Mouse (Mus musculus): ENCODE measurements around the gene Cox4i2. TPM values are rescaled to one million over a fixed set of nuclear protein-coding genes. Genes with fewer than 3 reads are reported as not detected.

The Cox4i2 gene
- polyA plus RNA-seq, 1 experiment from 2014 or later, result 15.3 TPM

GRCm38 (mm10) chr2:152729636-152730020 lies 24.3 kb upstream of the Cox4i2 start:
- Histone ChIP-seq H3K36me3 (ENCODE audit: control insufficient read depth, insufficient read depth, low read length) (no peaks in the 10 kb centered on the region), H3K4me3 (ENCODE audit: low read length) (no peak overlapping the region), H3K9ac (ENCODE audit: low read depth, low read length) (peak overlapping the region; percentile 58), H3K27me3 (replicated peaks; ENCODE audit: control insufficient read depth, insufficient read depth, low read length) (no peaks in the 10 kb centered on the region), H3K27ac (ENCODE audit: low read length) (peak overlapping the region; percentile 88), H3K9me3 (ENCODE audit: control insufficient read depth, low read length) (no peaks in the 10 kb centered on the region), H3K4me2 (ENCODE audit: low read depth, low read length) (0 out of 2 replicates have a peak overlapping the region, but pooled peaks have one; percentile 13), H3K4me1 (ENCODE audit: control insufficient read depth, insufficient read depth, low read length) (peaks cover 64% of the 10 kb centered on the region)
- peak; percentile 69 for ATAC-seq
- 13% methylated on average over 7 of the region's 7 CpGs for WGBS

- Histone ChIP-seq H3K4me3 (ENCODE audit: low read length) (no peak overlapping the region), H3K9ac (ENCODE audit: low read depth, low read length) (no peak overlapping the region), H3K4me1 (ENCODE audit: control insufficient read depth, insufficient read depth, low read length) (peaks cover 61% of the 10 kb centered on the region), H3K4me2 (ENCODE audit: low read depth, low read length) (no peak overlapping the region), H3K36me3 (ENCODE audit: control insufficient read depth, insufficient read depth, low read length) (no peaks in the 10 kb centered on the region), H3K27me3 (replicated peaks; ENCODE audit: control insufficient read depth, insufficient read depth, low read length) (no peaks in the 10 kb centered on the region), H3K27ac (ENCODE audit: low read length) (peak overlapping the region; percentile 39), H3K9me3 (ENCODE audit: control insufficient read depth, low read length) (no peaks in the 10 kb centered on the region)
- no peak for ATAC-seq
- WGBS, result 69% methylated on average over 2 of the region's 2 CpGs
Observed at GRCm38 (mm10) chr2:152733201-152733600, 20.8 kb upstream of the Cox4i2 start.

GRCm38 (mm10) chr2:152734501-152734900 lies 19.5 kb upstream of the Cox4i2 start:
- no peaks in the 10 kb centered on the region for H3K36me3 ChIP-seq (ENCODE audit: control insufficient read depth, insufficient read depth, low read length)
- peak overlapping the region; percentile 87 for H3K4me2 ChIP-seq (ENCODE audit: low read depth, low read length)
- no peaks in the 10 kb centered on the region for H3K27me3 ChIP-seq (replicated peaks; ENCODE audit: control insufficient read depth, insufficient read depth, low read length)
- H3K9me3 ChIP-seq (ENCODE audit: control insufficient read depth, low read length), result no peaks in the 10 kb centered on the region
- peaks cover 52% of the 10 kb centered on the region for H3K4me1 ChIP-seq (ENCODE audit: control insufficient read depth, insufficient read depth, low read length)
- no peak for ATAC-seq
- WGBS, result 10% methylated on average over 10 of the region's 10 CpGs
- peak overlapping the region; percentile 86 for H3K27ac ChIP-seq (ENCODE audit: low read length)
- H3K4me3 ChIP-seq (ENCODE audit: low read length), result peak overlapping the region; percentile 71
- H3K9ac ChIP-seq (ENCODE audit: low read depth, low read length), result peak overlapping the region; percentile 63

- no peaks in the 10 kb centered on the region for H3K9me3 ChIP-seq (ENCODE audit: control insufficient read depth, low read length)
- peak; percentile 66 for ATAC-seq
- under 1% methylated on average over 28 of the region's 28 CpGs for WGBS
- H3K36me3 ChIP-seq (ENCODE audit: control insufficient read depth, insufficient read depth, low read length), result no peaks in the 10 kb centered on the region
- peak overlapping the region; percentile 86 for H3K27ac ChIP-seq (ENCODE audit: low read length)
- peak overlapping the region; percentile 87 for H3K4me2 ChIP-seq (ENCODE audit: low read depth, low read length)
- H3K4me1 ChIP-seq (ENCODE audit: control insufficient read depth, insufficient read depth, low read length), result peaks cover 51% of the 10 kb centered on the region
- H3K27me3 ChIP-seq (replicated peaks; ENCODE audit: control insufficient read depth, insufficient read depth, low read length), result no peaks in the 10 kb centered on the region
- H3K4me3 ChIP-seq (ENCODE audit: low read length), result peak overlapping the region; percentile 71
- peak overlapping the region; percentile 63 for H3K9ac ChIP-seq (ENCODE audit: low read depth, low read length)
Observed at GRCm38 (mm10) chr2:152734984-152735383, 19.0 kb upstream of the Cox4i2 start.

DNA sequence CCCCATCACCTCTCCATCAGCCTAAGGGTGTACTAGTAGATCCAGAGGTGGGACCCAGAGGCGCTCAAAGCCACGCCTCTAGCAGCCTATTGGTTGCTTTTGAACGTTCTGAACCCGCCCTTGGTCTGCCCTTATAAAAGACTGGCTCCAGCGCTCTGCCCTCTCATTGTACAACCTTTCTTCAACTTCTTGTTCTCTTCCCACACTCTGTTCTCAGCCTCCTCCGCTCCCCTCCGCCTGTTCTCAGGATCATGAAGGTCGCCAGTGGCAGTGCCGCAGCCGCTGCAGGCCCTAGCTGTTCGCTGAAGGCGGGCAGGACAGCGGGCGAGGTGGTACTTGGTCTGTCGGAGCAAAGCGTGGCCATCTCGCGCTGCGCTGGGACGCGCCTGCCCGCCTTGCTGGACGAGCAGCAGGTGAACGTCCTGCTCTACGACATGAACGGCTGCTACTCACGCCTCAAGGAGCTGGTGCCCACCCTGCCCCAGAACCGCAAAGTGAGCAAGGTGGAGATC lies 17.8 kb upstream of the Cox4i2 start, which contains the start of gene Id1:
Gene Id1 (plus strand): TSS at position 162 of the 512 bp plus-strand sequence.
- WGBS, result 0% methylated on average over 28 of the region's 28 CpGs
- Histone ChIP-seq H3K4me3 (ENCODE audit: low read length) (peak within 1 kb of the TSS; percentile 71), H3K9me3 (ENCODE audit: control insufficient read depth, low read length) (no peaks in the 10 kb centered on the region), H3K36me3 (ENCODE audit: control insufficient read depth, insufficient read depth, low read length) (no peaks in the 10 kb centered on the region), H3K9ac (ENCODE audit: low read depth, low read length) (peak within 1 kb of the TSS; percentile 88), H3K27me3 (replicated peaks; ENCODE audit: control insufficient read depth, insufficient read depth, low read length) (no peaks in the 10 kb centered on the region), H3K27ac (ENCODE audit: low read length) (peak within 1 kb of the TSS; percentile 96), H3K4me1 (ENCODE audit: control insufficient read depth, insufficient read depth, low read length) (peaks cover 59% of the 10 kb centered on the region), H3K4me2 (ENCODE audit: low read depth, low read length) (peak within 1 kb of the TSS; percentile 87)
- peak; percentile 55 for ATAC-seq

DNA sequence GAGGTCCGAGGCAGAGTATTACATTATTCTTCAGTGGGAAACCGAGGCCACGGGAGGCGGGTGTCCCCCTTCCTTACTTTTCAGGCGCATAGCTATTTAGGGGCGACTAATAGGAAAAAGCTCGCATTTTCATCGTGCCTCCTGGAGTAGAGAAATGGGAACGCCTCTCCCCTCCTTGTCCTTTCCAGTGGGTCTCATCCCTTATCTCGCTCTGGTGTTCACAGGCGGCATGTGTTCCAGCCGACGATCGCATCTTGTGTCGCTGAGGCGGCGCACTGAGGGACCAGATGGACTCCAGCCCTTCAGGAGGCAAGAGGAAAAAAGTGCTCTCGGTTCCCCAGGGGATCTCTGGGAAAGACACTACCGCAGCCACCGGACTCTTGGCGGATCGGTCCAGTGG lies 17.2 kb upstream of the Cox4i2 start:
- WGBS, result under 1% methylated on average over 22 of the region's 22 CpGs

GRCm38 (mm10) chr2:152737306-152738221 lies 16.4 kb upstream of the Cox4i2 start:
- H3K27ac ChIP-seq (ENCODE audit: low read length), result peak overlapping the region; percentile 96
- peak overlapping the region; percentile 88 for H3K9ac ChIP-seq (ENCODE audit: low read depth, low read length)
- H3K36me3 ChIP-seq (ENCODE audit: control insufficient read depth, insufficient read depth, low read length), result no peaks in the 10 kb centered on the region
- no peak for ATAC-seq
- H3K4me1 ChIP-seq (ENCODE audit: control insufficient read depth, insufficient read depth, low read length), result peaks cover 69% of the 10 kb centered on the region
- peak overlapping the region; percentile 71 for H3K4me3 ChIP-seq (ENCODE audit: low read length)
- H3K27me3 ChIP-seq (replicated peaks; ENCODE audit: control insufficient read depth, insufficient read depth, low read length), result no peaks in the 10 kb centered on the region
- H3K4me2 ChIP-seq (ENCODE audit: low read depth, low read length), result peak overlapping the region; percentile 87
- no peaks in the 10 kb centered on the region for H3K9me3 ChIP-seq (ENCODE audit: control insufficient read depth, low read length)
- WGBS, result 13% methylated on average over 10 of the region's 10 CpGs

More for the DNA sequence above, 17.2 kb upstream of the Cox4i2 start:
- Histone ChIP-seq H3K36me3 (ENCODE audit: control insufficient read depth, insufficient read depth, low read length) (no peaks in the 10 kb centered on the region), H3K4me1 (ENCODE audit: control insufficient read depth, insufficient read depth, low read length) (peaks cover 64% of the 10 kb centered on the region), H3K9me3 (ENCODE audit: control insufficient read depth, low read length) (no peaks in the 10 kb centered on the region), H3K27ac (ENCODE audit: low read length) (peak overlapping the region; percentile 96), H3K4me3 (ENCODE audit: low read length) (peak overlapping the region; percentile 71), H3K4me2 (ENCODE audit: low read depth, low read length) (peak overlapping the region; percentile 87), H3K9ac (ENCODE audit: low read depth, low read length) (peak overlapping the region; percentile 88), H3K27me3 (replicated peaks; ENCODE audit: control insufficient read depth, insufficient read depth, low read length) (no peaks in the 10 kb centered on the region)
- no peak for ATAC-seq

DNA sequence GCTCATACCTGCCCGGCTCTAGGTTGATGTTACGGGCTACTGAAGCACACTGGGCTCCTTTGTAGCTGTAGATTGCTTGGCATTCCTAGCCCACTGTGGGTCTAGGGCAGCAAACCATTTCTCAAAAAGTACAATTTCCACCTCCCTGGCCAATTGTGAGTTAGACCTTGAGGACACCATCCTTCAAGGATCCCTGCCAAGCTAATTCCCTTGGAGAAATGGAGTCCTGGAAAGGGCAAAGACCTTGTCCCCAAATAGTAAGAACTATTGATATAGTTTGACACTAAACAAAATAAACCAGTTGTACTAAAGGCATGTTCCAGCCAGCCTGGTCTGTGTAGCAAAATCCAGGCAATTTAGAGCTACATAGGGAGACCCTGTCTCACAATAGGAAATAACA lies 15.6 kb upstream of the Cox4i2 start:
- Histone ChIP-seq H3K4me2 (ENCODE audit: low read depth, low read length) (peak overlapping the region; percentile 87), H3K36me3 (ENCODE audit: control insufficient read depth, insufficient read depth, low read length) (no peaks in the 10 kb centered on the region), H3K4me3 (ENCODE audit: low read length) (peak overlapping the region; percentile 71), H3K27ac (ENCODE audit: low read length) (peak overlapping the region; percentile 96), H3K9me3 (ENCODE audit: control insufficient read depth, low read length) (no peaks in the 10 kb centered on the region), H3K4me1 (ENCODE audit: control insufficient read depth, insufficient read depth, low read length) (peaks cover 69% of the 10 kb centered on the region), H3K9ac (ENCODE audit: low read depth, low read length) (peak overlapping the region; percentile 88), H3K27me3 (replicated peaks; ENCODE audit: control insufficient read depth, insufficient read depth, low read length) (no peaks in the 10 kb centered on the region)
- no peak for ATAC-seq
- whole genome bisulfite sequencing, result 48% methylated on average over 2 of the region's 2 CpGs

- peak; percentile 74 for ATAC-seq
- Histone ChIP-seq H3K36me3 (ENCODE audit: control insufficient read depth, insufficient read depth, low read length) (no peaks in the 10 kb centered on the region), H3K27me3 (replicated peaks; ENCODE audit: control insufficient read depth, insufficient read depth, low read length) (no peaks in the 10 kb centered on the region), H3K27ac (ENCODE audit: low read length) (peak overlapping the region; percentile 96), H3K4me3 (ENCODE audit: low read length) (peak overlapping the region; percentile 71), H3K9ac (ENCODE audit: low read depth, low read length) (peak overlapping the region; percentile 64), H3K4me1 (ENCODE audit: control insufficient read depth, insufficient read depth, low read length) (peaks cover 61% of the 10 kb centered on the region), H3K4me2 (ENCODE audit: low read depth, low read length) (peak overlapping the region; percentile 87), H3K9me3 (ENCODE audit: control insufficient read depth, low read length) (no peaks in the 10 kb centered on the region)
- WGBS, result under 1% methylated on average over 35 of the region's 36 CpGs
Observed at GRCm38 (mm10) chr2:152739031-152739841, 14.7 kb upstream of the Cox4i2 start.

Data from intestine, embryonic 16.5 days (tissue).